Mouse (Mus musculus): ENCODE results near the gene Chn1. TPM values are rescaled to one million over a fixed set of nuclear protein-coding genes. Genes with fewer than 3 reads are reported as not detected.

Gene Chn1
- polyA plus RNA-seq (2014; fragmentation: Illumina TruSeq; extraction: RNeasy Lipid Tissue Mini Kit (QIAGEN cat#74804)) = 17.5 TPM

GRCm38 (mm10) chr2:73774786-73775682 lies at the start of gene Chn1:
TSS of gene Chn1 (minus strand) at chr2:73775346.

DNA sequence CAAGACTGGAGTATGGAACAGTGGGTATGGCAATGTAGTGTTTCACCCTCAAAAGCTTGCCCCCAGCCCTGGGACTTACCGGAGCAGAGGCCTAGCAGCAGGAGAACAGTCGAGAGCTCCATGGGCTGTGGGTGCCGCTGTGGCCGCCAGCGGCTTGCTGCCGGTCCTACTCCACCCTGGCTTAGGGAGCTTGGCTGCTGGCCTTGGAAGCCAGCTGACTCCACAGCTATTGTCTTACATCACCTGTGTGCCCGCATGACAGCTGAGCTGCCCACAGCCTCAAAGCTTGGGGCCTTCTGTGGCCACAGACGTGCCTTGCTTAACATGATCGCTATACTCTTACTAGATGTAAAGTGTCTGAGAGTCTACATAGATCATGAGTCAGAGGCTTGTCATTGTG lies 195.0 kb downstream of the Chn1 start, which contains the start of gene Chrna1:
Gene Chrna1 (minus strand): TSS at position 173 of the 400 bp plus-strand sequence.

Other genes with a start within 250 kb of the Chn1 start
- gene Wipf1, start 245.6 kb downstream of the Chn1 start, polyA plus RNA-seq (2014; fragmentation: Illumina TruSeq; extraction: RNeasy Lipid Tissue Mini Kit (QIAGEN cat#74804)) = 31.2 TPM
- not detected for gene Chrna1, start 195.0 kb downstream of the Chn1 start, polyA plus RNA-seq (2014; fragmentation: Illumina TruSeq; extraction: RNeasy Lipid Tissue Mini Kit (QIAGEN cat#74804))
- 276 TPM for gene Atf2, start 117.3 kb upstream of the Chn1 start, polyA plus RNA-seq (2014; fragmentation: Illumina TruSeq; extraction: RNeasy Lipid Tissue Mini Kit (QIAGEN cat#74804))
- gene Atp5g3, start 136.0 kb upstream of the Chn1 start, polyA plus RNA-seq (2014; fragmentation: Illumina TruSeq; extraction: RNeasy Lipid Tissue Mini Kit (QIAGEN cat#74804)) = 773 TPM

All from ovary, adult 10 weeks (tissue).